Mouse (Mus musculus) liver, embryonic 16.5 days (tissue): ENCODE measurements around the gene Tekt4. TPM values are rescaled to one million over a fixed set of nuclear protein-coding genes. Genes with fewer than 3 reads are reported as not detected.

Experiments used
- ATAC-seq: fragments of 200-750 bp; cut with Nextera tagmentation; 2 replicates; pipeline ENCODE4 v1.8.0; 2017; ENCODE audit warnings: low read depth, mild to moderate bottlenecking, moderate number of reproducible peaks, moderate library complexity
- H3K27ac ChIP-seq: fragments of 300-500 bp; sonication (generic); 2 replicates; pipeline ENCODE4 v1.5.1; 2014; ENCODE audit warnings: mild to moderate bottlenecking, low read length
- H3K27me3 ChIP-seq: fragments of 300-500 bp; sonication (generic); 2 replicates; pipeline ENCODE4 v1.6.1; 2014; ENCODE audit warnings: low read depth, low read length, mixed read lengths; ENCODE audit not compliant: control insufficient read depth, insufficient read depth
- H3K36me3 ChIP-seq: fragments of 300-500 bp; sonication (generic); 2 replicates; pipeline ENCODE4 v1.6.1; 2014; ENCODE audit warnings: mild to moderate bottlenecking; ENCODE audit not compliant: control insufficient read depth, insufficient read depth
- H3K4me1 ChIP-seq: fragments of 300-500 bp; sonication (generic); 2 replicates; pipeline ENCODE4 v1.6.1; 2014; ENCODE audit warnings: low read depth, low read length, mixed read lengths; ENCODE audit not compliant: control insufficient read depth
- H3K4me2 ChIP-seq: fragments of 300-500 bp; sonication (generic); 2 replicates; pipeline ENCODE4 v1.6.1; 2014; ENCODE audit warnings: low read depth, low read length, mixed read lengths
- H3K4me3 ChIP-seq: fragments of 300-500 bp; sonication (generic); 2 replicates; pipeline ENCODE4 v1.5.1; 2014; ENCODE audit warnings: low read depth, mild to moderate bottlenecking, low read length
- H3K9ac ChIP-seq: fragments of 300-500 bp; sonication (generic); 2 replicates; pipeline ENCODE4 v1.6.1; 2014; ENCODE audit warnings: low read depth, low read length
- H3K9me3 ChIP-seq: fragments of 300-500 bp; sonication (generic); replicated peaks from 2 replicates; pipeline ENCODE4 v1.6.1; 2016; ENCODE audit warnings: low read length; ENCODE audit not compliant: control insufficient read depth
- WGBS: fragments of 180-500 bp; shearing (Covaris S2); extraction: QIAGEN DNeasy Blood & Tissue Kit; methylation state at CpG from one replicate; pipeline ENCODE4 v1.1.7; 2014; ENCODE audit not compliant: insufficient replicate concordance; 5-methylcytosine and 5-hydroxymethylcytosine counted together
- polyA plus RNA-seq: library from polyadenylated mRNA; unstranded; fragments of >200 nt; fragmentation: Nextera tagmentation; extraction: Ambion mirVana; gene quantifications from 2 replicates; pipeline ENCODE4 v1.2.1, GENCODE M21; 2015

Gene Tekt4
- polyA plus RNA-seq, 1 experiment from 2014 or later = 0.05 TPM

DNA sequence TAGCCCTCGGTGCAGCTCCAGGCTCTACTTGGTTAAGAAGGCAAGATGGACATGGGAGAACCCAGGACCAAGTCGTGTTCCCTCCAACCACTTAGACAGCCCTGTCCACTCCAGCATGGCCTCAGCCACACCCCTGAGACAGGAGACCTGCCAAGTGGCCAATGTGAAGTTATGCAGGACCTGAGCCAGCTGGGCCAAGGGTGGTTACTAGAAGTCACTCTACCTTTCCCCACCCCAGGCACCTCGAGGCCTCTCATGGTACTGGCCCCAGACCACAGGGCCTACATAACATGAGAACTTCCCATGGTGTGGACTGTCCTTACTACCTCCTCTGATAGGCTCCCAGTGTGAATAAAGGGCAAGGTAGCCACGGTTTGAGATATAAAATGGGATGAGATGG is 40.2 kb upstream of the Tekt4 start:
- no peaks in the 10 kb centered on the region for H3K27me3 ChIP-seq
- no peak for ATAC-seq
- H3K4me3 ChIP-seq = no peak overlapping the region
- H3K9ac ChIP-seq = no peak overlapping the region
- no peaks in the 10 kb centered on the region for H3K9me3 ChIP-seq
- no peak overlapping the region for H3K27ac ChIP-seq
- no peak overlapping the region for H3K4me2 ChIP-seq
- H3K4me1 ChIP-seq = no peaks in the 10 kb centered on the region; the same call in 1 of the 2 replicates
- WGBS = 40% methylated on average over 4 of the region's 4 CpGs
- H3K36me3 ChIP-seq = no peaks in the 10 kb centered on the region

DNA sequence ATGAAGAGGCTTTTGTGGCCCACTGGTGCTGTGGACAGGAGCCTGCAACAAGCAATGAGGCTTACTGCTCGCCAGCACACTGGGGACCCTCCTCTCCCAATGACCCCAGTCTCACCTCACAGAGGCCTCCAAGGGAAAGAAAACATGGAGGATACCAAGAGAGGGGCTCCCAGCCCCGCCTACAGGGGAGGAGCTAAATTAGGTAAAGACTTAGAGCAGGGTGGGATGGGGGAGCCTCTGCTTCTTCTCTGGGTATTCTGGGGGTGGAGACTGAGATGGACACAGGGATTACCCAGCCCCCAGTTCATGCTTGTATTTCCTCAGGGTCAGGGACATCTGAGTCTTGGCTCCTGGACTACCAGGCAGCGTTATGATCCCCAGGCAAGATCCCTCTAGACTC is 39.5 kb upstream of the Tekt4 start:
- H3K4me3 ChIP-seq = no peak overlapping the region
- 32% methylated on average over 3 of the region's 3 CpGs for WGBS
- no peaks in the 10 kb centered on the region for H3K9me3 ChIP-seq
- H3K27me3 ChIP-seq = no peaks in the 10 kb centered on the region
- no peaks in the 10 kb centered on the region; the same call in 1 of the 2 replicates for H3K4me1 ChIP-seq
- H3K4me2 ChIP-seq = no peak overlapping the region
- H3K36me3 ChIP-seq = no peaks in the 10 kb centered on the region
- no peak for ATAC-seq
- H3K9ac ChIP-seq = no peak overlapping the region
- H3K27ac ChIP-seq = no peak overlapping the region

DNA sequence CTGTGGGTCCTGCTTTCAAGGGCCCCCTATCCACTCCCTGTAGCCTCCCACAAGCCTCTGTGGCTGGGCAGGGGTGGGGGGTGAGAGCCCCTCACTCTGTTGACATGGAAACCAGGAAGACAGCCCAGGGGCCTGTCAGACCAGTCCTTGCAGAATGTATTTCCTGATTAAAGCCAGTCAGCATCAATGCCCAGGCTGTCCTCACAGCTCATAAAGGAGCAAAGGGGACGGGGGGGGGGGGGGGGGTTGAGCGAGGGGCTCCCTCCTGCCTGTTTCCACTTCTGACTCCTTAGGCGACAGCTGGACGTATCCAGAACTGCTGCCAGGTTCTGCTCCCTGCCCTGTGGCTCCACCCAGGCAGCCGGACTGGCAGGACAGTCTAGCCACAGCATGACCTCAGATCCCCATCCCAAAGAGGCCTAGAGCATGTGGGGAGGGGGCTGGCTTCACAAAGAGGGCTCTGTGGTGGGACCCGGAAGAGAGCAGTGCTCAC is 38.9 kb upstream of the Tekt4 start:
- WGBS = 19% methylated on average over 6 of the region's 6 CpGs
- ATAC-seq = no peak
- no peak overlapping the region for H3K9ac ChIP-seq
- no peak overlapping the region for H3K27ac ChIP-seq
- H3K4me2 ChIP-seq = no peak overlapping the region
- H3K36me3 ChIP-seq = no peaks in the 10 kb centered on the region
- no peaks in the 10 kb centered on the region for H3K27me3 ChIP-seq
- H3K4me3 ChIP-seq = no peak overlapping the region
- no peaks in the 10 kb centered on the region for H3K9me3 ChIP-seq
- H3K4me1 ChIP-seq = no peaks in the 10 kb centered on the region; the same call in 1 of the 2 replicates

DNA sequence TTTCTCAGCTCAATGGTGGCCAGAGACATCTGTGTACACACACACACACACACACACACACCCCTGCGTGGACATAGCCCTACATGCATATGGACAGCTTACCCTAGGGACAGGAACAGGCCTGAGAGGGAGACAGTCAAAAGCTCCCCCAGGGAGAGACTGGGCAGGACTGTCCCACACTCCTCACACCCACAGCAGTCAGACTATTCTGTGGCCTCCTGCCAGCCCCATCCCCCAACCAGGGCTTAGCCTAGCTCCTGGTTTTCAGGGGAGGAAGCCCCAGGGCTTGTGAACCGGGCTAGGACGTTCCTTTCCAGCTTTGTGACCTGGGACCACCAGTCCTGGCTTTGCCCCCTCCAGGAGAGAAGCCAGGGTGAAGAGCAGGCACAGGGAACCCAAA is 38.2 kb upstream of the Tekt4 start:
- H3K4me2 ChIP-seq = no peak overlapping the region
- H3K4me3 ChIP-seq = no peak overlapping the region
- no peaks in the 10 kb centered on the region for H3K9me3 ChIP-seq
- no peaks in the 10 kb centered on the region; the same call in 1 of the 2 replicates for H3K4me1 ChIP-seq
- no peak overlapping the region for H3K9ac ChIP-seq
- ATAC-seq = no peak
- 26% methylated on average over 3 of the region's 3 CpGs for WGBS
- H3K36me3 ChIP-seq = no peaks in the 10 kb centered on the region
- H3K27me3 ChIP-seq = no peaks in the 10 kb centered on the region
- H3K27ac ChIP-seq = no peak overlapping the region

DNA sequence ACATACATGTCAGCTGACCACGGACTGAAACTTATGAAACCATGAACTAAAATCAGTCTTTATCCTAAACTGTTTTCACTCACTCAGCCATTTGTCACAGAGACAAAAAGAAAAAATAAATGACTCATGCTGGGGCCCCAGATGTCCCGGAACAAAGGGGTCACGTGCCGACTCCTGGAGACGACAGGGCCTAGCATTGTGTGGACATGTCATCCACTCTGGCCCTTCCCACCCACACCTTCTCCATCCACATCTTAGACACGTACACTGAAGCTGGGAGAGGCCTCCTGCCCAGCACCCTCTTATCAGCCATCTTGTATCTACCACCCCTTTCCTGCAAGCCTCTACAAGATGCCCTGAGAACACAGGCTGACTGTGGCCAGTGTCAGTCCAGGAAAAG is 36.4 kb upstream of the Tekt4 start:
- Histone ChIP-seq H3K4me2 (no peak overlapping the region), H3K27me3 (no peaks in the 10 kb centered on the region), H3K4me3 (no peak overlapping the region), H3K4me1 (no peaks in the 10 kb centered on the region; the same call in 1 of the 2 replicates), H3K9ac (no peak overlapping the region), H3K27ac (no peak overlapping the region), H3K9me3 (no peaks in the 10 kb centered on the region), H3K36me3 (no peaks in the 10 kb centered on the region)
- ATAC-seq = no peak
- WGBS = 52% methylated on average over 6 of the region's 6 CpGs

DNA sequence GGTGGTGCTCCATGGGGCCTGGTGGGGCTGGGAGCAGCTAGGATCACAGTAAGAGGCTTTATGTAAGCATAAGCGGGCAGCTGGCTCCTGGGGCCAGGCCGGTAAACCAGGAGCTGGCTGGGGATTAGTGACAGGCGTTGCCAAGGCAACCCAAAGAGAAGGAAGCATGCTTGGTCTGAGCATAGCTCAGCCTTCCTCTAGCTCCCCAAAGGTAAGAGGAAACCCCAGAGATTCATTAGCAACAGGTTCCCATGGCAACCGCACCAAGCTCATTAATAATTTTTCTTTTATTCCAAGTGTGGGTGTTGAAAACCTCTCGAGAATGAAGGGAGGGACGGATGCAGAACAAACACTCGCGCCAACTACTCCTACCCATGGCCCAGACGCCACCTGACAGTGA is 35.5 kb upstream of the Tekt4 start:
- Histone ChIP-seq H3K9me3 (no peaks in the 10 kb centered on the region), H3K27ac (no peak overlapping the region), H3K4me1 (no peaks in the 10 kb centered on the region; the same call in 1 of the 2 replicates), H3K9ac (no peak overlapping the region), H3K27me3 (no peaks in the 10 kb centered on the region), H3K36me3 (no peaks in the 10 kb centered on the region), H3K4me2 (no peak overlapping the region), H3K4me3 (no peak overlapping the region)
- 38% methylated on average over 9 of the region's 9 CpGs for WGBS
- no peak for ATAC-seq

DNA sequence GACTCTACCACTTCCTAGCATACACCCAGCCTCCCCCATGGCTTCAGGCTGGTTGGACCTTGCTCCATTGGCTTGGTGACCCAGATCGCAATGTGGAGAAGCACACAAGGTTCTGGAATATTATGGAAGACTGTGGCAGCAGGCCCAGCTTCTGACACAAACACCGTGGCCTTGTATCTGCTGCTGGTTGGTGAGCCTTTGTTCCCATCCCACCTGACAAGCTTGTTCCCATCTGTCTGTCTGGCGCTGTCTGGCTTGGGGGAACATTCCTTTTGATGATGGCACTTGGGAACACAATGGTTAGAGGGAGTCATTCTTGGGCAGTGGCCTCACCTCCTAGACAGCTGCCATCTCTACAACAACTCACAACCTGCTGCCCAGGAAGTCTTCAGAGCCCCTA is 33.4 kb upstream of the Tekt4 start:
- WGBS = 69% methylated on average over 3 of the region's 3 CpGs
- Histone ChIP-seq H3K36me3 (no peaks in the 10 kb centered on the region), H3K27me3 (no peaks in the 10 kb centered on the region), H3K4me2 (no peak overlapping the region), H3K4me3 (no peak overlapping the region), H3K9ac (no peak overlapping the region), H3K9me3 (no peaks in the 10 kb centered on the region), H3K4me1 (no peaks in the 10 kb centered on the region; the same call in 1 of the 2 replicates), H3K27ac (no peak overlapping the region)
- ATAC-seq = no peak

DNA sequence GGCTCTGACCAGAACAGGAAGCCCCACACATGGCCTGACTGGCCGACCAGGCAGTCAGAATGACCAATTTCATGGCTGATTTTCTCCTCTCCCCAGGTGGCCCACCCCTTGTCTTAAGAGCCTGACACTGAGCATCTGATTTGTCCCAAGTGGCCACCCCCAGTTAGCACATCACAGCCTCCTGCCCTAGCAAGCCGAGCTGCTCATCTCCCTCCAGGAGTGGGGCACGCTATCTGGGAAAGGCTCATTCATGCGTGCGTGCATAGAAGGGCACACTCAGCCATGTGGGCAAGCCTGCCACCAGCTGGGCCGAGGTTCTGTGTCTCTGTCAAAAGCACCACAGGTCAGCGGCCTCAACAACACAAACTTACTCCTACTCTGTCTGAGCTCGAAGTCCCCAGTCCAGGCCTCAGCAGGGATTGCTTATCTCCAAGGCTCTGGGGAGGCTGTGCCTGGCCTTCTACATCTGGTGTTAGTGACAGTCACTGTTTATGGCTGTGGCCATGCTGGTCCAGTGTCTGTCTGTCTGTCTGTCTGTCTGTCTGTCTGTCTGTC is 29.8 kb upstream of the Tekt4 start:
- WGBS = 47% methylated on average over 8 of the region's 8 CpGs
- Histone ChIP-seq H3K36me3 (no peaks in the 10 kb centered on the region), H3K4me1 (no peaks in the 10 kb centered on the region; the same call in 1 of the 2 replicates), H3K27me3 (no peaks in the 10 kb centered on the region), H3K9ac (no peak overlapping the region), H3K27ac (no peak overlapping the region), H3K4me2 (no peak overlapping the region), H3K4me3 (no peak overlapping the region), H3K9me3 (no peaks in the 10 kb centered on the region)
- ATAC-seq = no peak

DNA sequence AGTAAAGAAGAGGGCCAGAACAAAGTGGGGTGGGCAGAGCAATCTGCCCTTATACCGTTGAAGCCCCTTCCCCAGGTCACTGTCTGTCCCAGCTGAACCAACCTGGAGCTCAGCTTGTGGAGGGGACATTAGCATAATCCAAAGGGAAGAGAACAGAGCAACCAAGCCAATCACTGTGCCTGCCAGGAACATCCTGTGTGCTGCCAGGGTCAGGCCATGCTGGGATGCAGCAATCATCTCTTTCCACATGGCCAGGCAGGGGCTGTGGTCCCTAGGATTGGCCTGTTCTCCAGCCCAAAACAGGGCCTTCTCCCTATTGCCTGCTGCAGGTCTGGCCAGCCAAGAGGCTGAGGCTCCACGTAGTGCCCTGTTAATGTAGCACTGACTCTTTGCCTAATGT is 28.4 kb upstream of the Tekt4 start:
- no peak overlapping the region for H3K27ac ChIP-seq
- H3K4me1 ChIP-seq = no peaks in the 10 kb centered on the region; the same call in 1 of the 2 replicates
- no peak overlapping the region for H3K9ac ChIP-seq
- H3K36me3 ChIP-seq = no peaks in the 10 kb centered on the region
- no peak overlapping the region for H3K4me2 ChIP-seq
- ATAC-seq = no peak
- 50% methylated on average over 2 of the region's 2 CpGs for WGBS
- no peak overlapping the region for H3K4me3 ChIP-seq
- H3K9me3 ChIP-seq = no peaks in the 10 kb centered on the region
- H3K27me3 ChIP-seq = peaks cover 11% of the 10 kb centered on the region
